Mouse (Mus musculus) MEL (cell line): ENCODE results near the gene Cyp2d22. TPM values are rescaled to one million over a fixed set of nuclear protein-coding genes. Genes with fewer than 3 reads are reported as not detected.

ENCODE experiments used
- DNase-seq: peaks from one replicate; pipeline ENCODE4 v3.0.0; 2011; ENCODE audit warnings: low read depth, low spot score
- H3K27ac ChIP-seq: 2 replicates; pipeline ENCODE4 v1.5.1; 2012; ENCODE audit warnings: low read depth, mild to moderate bottlenecking, control low read depth, low read length, moderate library complexity; ENCODE audit not compliant: control insufficient read depth
- H3K27me3 ChIP-seq, 2 experiments: fragments of 150-350 bp in 1 of 2; sonication (generic) in 1 of 2; 2 replicates each; pipeline ENCODE4 v1.6.1; 2012; ENCODE audit warnings: low read length in 2 of 2, mild to moderate bottlenecking in 2 of 2, improper control_type of control experiment in 1 of 2, moderate library complexity in 1 of 2; ENCODE audit not compliant: insufficient read depth in 2 of 2, control insufficient read depth in 1 of 2
- H3K36me3 ChIP-seq, 2 experiments: 2 replicates each; pipeline ENCODE4 v1.6.1; 2012 to 2014; ENCODE audit warnings: low read length in 2 of 2, improper control_type of control experiment in 1 of 2, inconsistent platforms in 1 of 2, mild to moderate bottlenecking in 1 of 2; ENCODE audit not compliant: insufficient read depth in 2 of 2, control insufficient read depth in 1 of 2
- H3K4me1 ChIP-seq, 2 experiments: fragments of 150-350 bp in 1 of 2; sonication (generic) in 1 of 2; 2 replicates each; pipeline ENCODE4 v1.6.1; 2012; ENCODE audit warnings: low read length in 2 of 2, improper control_type of control experiment in 1 of 2, mild to moderate bottlenecking in 1 of 2; ENCODE audit not compliant: insufficient read depth in 2 of 2, control insufficient read depth in 1 of 2
- H3K4me3 ChIP-seq, 2 experiments: fragments of 150-350 bp in 1 of 2; sonication (generic) in 1 of 2; 2 replicates each; pipeline ENCODE4 v1.5.1; 2012; ENCODE audit warnings: low read depth in 2 of 2, low read length in 2 of 2, mild to moderate bottlenecking in 2 of 2, moderate library complexity in 2 of 2, control low read depth in 1 of 2, improper control_type of control experiment in 1 of 2; ENCODE audit not compliant: control insufficient read depth in 1 of 2, insufficient read depth in 1 of 2
- H3K79me2 ChIP-seq: 2 replicates; pipeline ENCODE4 v1.6.1; 2012; ENCODE audit warnings: mild to moderate bottlenecking, low read length, moderate library complexity; ENCODE audit not compliant: control insufficient read depth, poor library complexity, insufficient read depth
- H3K9ac ChIP-seq: 2 replicates; pipeline ENCODE4 v1.6.1; 2012; ENCODE audit warnings: low read depth, mild to moderate bottlenecking, control low read depth, low read length, moderate library complexity; ENCODE audit not compliant: control insufficient read depth, poor library complexity, severe bottlenecking
- H3K9me3 ChIP-seq: fragments of 150-350 bp; sonication (generic); replicated peaks from 2 replicates; pipeline ENCODE4 v1.6.1; 2012; ENCODE audit warnings: mild to moderate bottlenecking, low read length, improper control_type of control experiment, moderate library complexity; ENCODE audit not compliant: insufficient read depth
- E2F4 ChIP-seq: IDR thresholded peaks from 2 replicates; pipeline ENCODE4 v1.6.1; 2011; ENCODE audit warnings: low read depth, low read length, improper control_type of control experiment, borderline replicate concordance
- ELF1 ChIP-seq: IDR thresholded peaks from 2 replicates; pipeline ENCODE4 v1.6.1; 2014; ENCODE audit warnings: low read depth, mild to moderate bottlenecking, inconsistent platforms, low read length, improper control_type of control experiment, moderate library complexity
- EP300 ChIP-seq, 2 experiments: IDR thresholded peaks; 2 replicates each; pipeline ENCODE4 v1.6.1; 2011; ENCODE audit warnings: improper control_type of control experiment in 2 of 2, low read length in 2 of 2, low read depth in 1 of 2, mild to moderate bottlenecking in 1 of 2
- ETS1 ChIP-seq: IDR thresholded peaks from 2 replicates; pipeline ENCODE4 v1.6.1; 2012; ENCODE audit warnings: low read depth, mild to moderate bottlenecking, inconsistent platforms, low read length, improper control_type of control experiment, moderate library complexity
- GATA1 ChIP-seq: IDR thresholded peaks from 2 replicates; pipeline ENCODE4 v1.6.1; 2011; ENCODE audit warnings: low read depth, low read length, improper control_type of control experiment
- HCFC1 ChIP-seq: IDR thresholded peaks from 2 replicates; pipeline ENCODE4 v1.6.1; 2012; ENCODE audit warnings: low read depth, mild to moderate bottlenecking, inconsistent platforms, low read length, improper control_type of control experiment, moderate library complexity
- JUND ChIP-seq: IDR thresholded peaks from 2 replicates; pipeline ENCODE4 v1.6.1; 2011; ENCODE audit warnings: low read depth, mild to moderate bottlenecking, improper control_type of control experiment, low read length
- KAT2A ChIP-seq: conservative IDR thresholded peaks from 2 replicates; pipeline ENCODE4 v1.6.1; 2012; ENCODE audit warnings: low read depth, low read length, improper control_type of control experiment, inconsistent platforms
- MAFK ChIP-seq: IDR thresholded peaks from 2 replicates; pipeline ENCODE4 v1.6.1; 2011; ENCODE audit warnings: low read depth, mild to moderate bottlenecking, low read length, improper control_type of control experiment, borderline replicate concordance
- POLR2A ChIP-seq, 2 experiments: IDR thresholded peaks; 2 replicates each; pipeline ENCODE4 v1.6.1; 2011 to 2012; ENCODE audit warnings: low read length in 2 of 2, mild to moderate bottlenecking in 2 of 2, control low read depth in 1 of 2, improper control_type of control experiment in 1 of 2, low read depth in 1 of 2, moderate library complexity in 1 of 2; ENCODE audit not compliant: control insufficient read depth in 1 of 2, insufficient read depth in 1 of 2, poor library complexity in 1 of 2
- POLR2AphosphoS2 ChIP-seq: IDR thresholded peaks from 2 replicates; pipeline ENCODE4 v1.6.1; 2011; ENCODE audit warnings: low read length, improper control_type of control experiment
- RCOR1 ChIP-seq: IDR thresholded peaks from 2 replicates; pipeline ENCODE4 v1.6.1; 2012; ENCODE audit warnings: low read depth, mild to moderate bottlenecking, inconsistent platforms, low read length, improper control_type of control experiment
- SIN3A ChIP-seq: IDR thresholded peaks from 2 replicates; pipeline ENCODE4 v1.6.1; 2012; ENCODE audit warnings: low read length, improper control_type of control experiment, inconsistent platforms
- TCF12 ChIP-seq: IDR thresholded peaks from 2 replicates; pipeline ENCODE4 v1.6.1; 2014; ENCODE audit warnings: low read depth, mild to moderate bottlenecking, inconsistent platforms, low read length, improper control_type of control experiment, moderate library complexity
- USF1 ChIP-seq: IDR thresholded peaks from 2 replicates; pipeline ENCODE4 v1.6.1; 2014; ENCODE audit warnings: low read depth, mild to moderate bottlenecking, inconsistent platforms, low read length, improper control_type of control experiment, moderate library complexity
- ZC3H11A ChIP-seq: IDR thresholded peaks from 2 replicates; pipeline ENCODE4 v1.6.1; 2012; ENCODE audit warnings: low read depth, mild to moderate bottlenecking, inconsistent platforms, low read length, improper control_type of control experiment
- ZMIZ1 ChIP-seq: IDR thresholded peaks from 2 replicates; pipeline ENCODE4 v1.6.1; 2012; ENCODE audit warnings: low read depth, mild to moderate bottlenecking, inconsistent platforms, low read length, improper control_type of control experiment, moderate library complexity
- polyA plus RNA-seq, 2 experiments: library from polyadenylated mRNA; stranded (reverse) in 1 of 2; unstranded in 1 of 2; fragments of >175 nt in 1 of 2; fragments of >200 nt in 1 of 2; gene quantifications; 2 replicates each; pipeline versions ENCODE4 v1.2.1 to v1.2.4; 2012; ENCODE audit warnings: low replicate concordance in 2 of 2, low read depth in 1 of 2; ENCODE audit not compliant: insufficient read length in 2 of 2, insufficient read depth in 1 of 2, missing spikeins in 1 of 2
- total RNA-seq: library from RNA; depleted of rRNA; stranded (reverse); fragments of 300-350 nt; gene quantifications from 2 replicates; pipeline ENCODE4 v1.2.3, GENCODE M21; 2012

Cyp2d22 gene
- total and polyA plus RNA-seq, 3 experiments: 0.10 TPM; not detected in 2

DNA sequence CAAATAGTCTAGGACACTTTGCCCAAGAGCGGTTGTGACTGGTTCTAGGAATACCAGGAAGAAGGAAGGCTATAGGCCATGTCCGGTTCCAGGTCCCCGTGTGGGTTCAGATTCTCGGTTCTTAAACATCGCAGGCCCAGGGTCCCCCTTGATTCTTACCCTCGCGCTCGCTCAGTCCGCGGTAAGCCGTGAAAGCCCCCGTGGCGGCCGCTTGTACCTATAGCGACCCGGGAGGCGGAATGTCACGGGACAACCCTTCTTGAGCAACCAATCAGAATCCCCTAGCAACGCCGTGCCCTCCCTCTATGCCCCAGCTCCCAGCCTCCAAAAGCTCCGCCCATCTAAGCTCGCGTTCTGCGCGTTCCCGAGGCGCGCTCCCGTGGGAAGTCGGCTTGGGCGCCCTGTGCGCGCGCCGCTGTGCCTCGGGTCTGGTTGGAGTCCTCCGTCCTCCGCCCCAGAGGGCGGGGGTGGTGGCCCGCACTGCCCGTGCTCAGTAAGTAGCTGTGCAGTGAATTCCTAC is 41.4 kb downstream of the Cyp2d22 start, which contains the start of the genes Naga, Pheta2 and Smdt1 (continued):
- TF ChIP-seq KAT2A: no peak
- TF ChIP-seq POLR2AphosphoS2: no peak
- no peak for TF ChIP-seq JUND
- TF ChIP-seq, all 39 proteins: peak for 12

DNA sequence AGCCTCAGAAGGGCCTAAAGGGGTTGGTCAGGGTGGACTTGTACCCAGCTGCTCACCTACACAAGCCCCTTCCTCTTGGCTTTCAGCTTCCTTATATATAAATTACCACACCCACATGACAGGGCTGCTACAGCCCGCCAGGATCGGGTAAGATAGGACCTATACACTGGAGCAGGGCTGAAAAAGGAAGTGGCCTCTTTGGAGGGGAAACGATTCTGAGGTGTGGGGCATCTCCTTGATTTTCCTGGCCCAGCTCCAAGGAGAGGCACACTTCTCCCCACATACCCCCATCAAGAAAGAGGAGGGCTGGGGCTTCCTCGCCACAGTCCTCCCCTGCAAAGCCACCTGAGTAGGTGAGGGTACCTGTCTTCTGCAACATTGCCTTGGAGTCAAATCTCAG is 42.2 kb downstream of the Cyp2d22 start:
- no peaks in the 10 kb centered on the region for H3K27me3 ChIP-seq
- H3K9ac ChIP-seq: peak overlapping the region; percentile 65
- H3K36me3 ChIP-seq: peaks cover 0 to 20% of the 10 kb centered on the region in 2 experiments; a peak in 2 of 4 replicates
- peak overlapping the region; percentile 71 to 83 for H3K4me3 ChIP-seq
- H3K4me1 ChIP-seq: peaks cover 13 to 25% of the 10 kb centered on the region in 2 experiments
- TF ChIP-seq POLR2A (IDR thresholded peaks at IDR 0.05; ENCODE audit: control insufficient read depth in 1 of 2, insufficient read depth in 1 of 2, low read depth in 1 of 2, low read length in 2 of 2, poor library complexity in 1 of 2) (no peak), ELF1 (peak; percentile 56; the same call in 1 of the 2 replicates), ETS1 (peak; percentile 65), EP300 (IDR thresholded peaks at IDR 0.05; ENCODE audit: low read depth in 1 of 2, low read length in 2 of 2) (peak; percentile 51 to 71), USF1 (peak; percentile 51; the same call in 1 of the 2 replicates), TCF12 (0 out of 2 replicates have a peak, but pooled peaks have one; percentile 28), RCOR1 (peak; percentile 86), SIN3A (peak; percentile 64; the same call in 1 of the 2 replicates), GATA1 (peak; percentile 33; the same call in 1 of the 2 replicates), HCFC1 (0 out of 2 replicates have a peak, but pooled peaks have one; percentile 12), E2F4 (no peak), MAFK (no peak), ZC3H11A (no peak)
- no peaks in the 10 kb centered on the region for H3K9me3 ChIP-seq
- peak; percentile 87 for DNase-seq
- peaks cover 18% of the 10 kb centered on the region for H3K79me2 ChIP-seq
- H3K27ac ChIP-seq: peak overlapping the region; percentile 68

DNA sequence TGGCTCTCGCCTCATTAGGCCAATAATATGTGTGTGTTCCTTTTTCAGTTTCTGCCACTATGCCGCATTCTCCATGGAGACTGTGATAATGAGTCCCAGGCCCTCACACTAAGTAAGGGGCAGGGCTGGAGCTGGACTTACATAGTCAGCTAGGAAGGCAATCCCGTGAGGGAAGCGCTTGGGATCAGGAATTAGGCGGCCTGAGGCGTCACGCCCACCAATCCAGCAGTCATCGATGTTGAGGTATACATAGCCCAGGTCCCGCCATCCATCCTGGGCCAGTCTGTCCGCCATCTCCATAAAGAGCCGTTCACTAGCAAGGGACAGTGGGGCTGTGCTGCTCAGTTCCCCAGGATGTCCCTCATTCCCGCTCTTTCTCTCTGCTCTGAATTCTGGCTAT is 43.4 kb downstream of the Cyp2d22 start:
- TF ChIP-seq POLR2AphosphoS2 (no peak), TCF12 (no peak), ZMIZ1 (no peak), RCOR1 (no peak)
- TF ChIP-seq, all 39 proteins: peak for 0
- no peak for DNase-seq
- no peaks in the 10 kb centered on the region for H3K9me3 ChIP-seq
- peaks cover 9 to 18% of the 10 kb centered on the region in 2 experiments for H3K4me1 ChIP-seq
- H3K4me3 ChIP-seq: no peak overlapping the region
- H3K79me2 ChIP-seq: peaks cover 10% of the 10 kb centered on the region; the same call in 1 of the 2 replicates
- no peak overlapping the region for H3K9ac ChIP-seq
- peaks cover 0 to 12% of the 10 kb centered on the region in 2 experiments; a peak in 2 of 4 replicates for H3K36me3 ChIP-seq
- no peaks in the 10 kb centered on the region for H3K27me3 ChIP-seq
- H3K27ac ChIP-seq: no peak overlapping the region
